Mouse (Mus musculus): ENCODE data around the gene Pus1. TPM values are rescaled to one million over a fixed set of nuclear protein-coding genes. Genes with fewer than 3 reads are reported as not detected.

Gene Pus1
- total and polyA plus RNA-seq, 3 experiments = 16.2 to 21.3 (median 19.1) TPM

DNA sequence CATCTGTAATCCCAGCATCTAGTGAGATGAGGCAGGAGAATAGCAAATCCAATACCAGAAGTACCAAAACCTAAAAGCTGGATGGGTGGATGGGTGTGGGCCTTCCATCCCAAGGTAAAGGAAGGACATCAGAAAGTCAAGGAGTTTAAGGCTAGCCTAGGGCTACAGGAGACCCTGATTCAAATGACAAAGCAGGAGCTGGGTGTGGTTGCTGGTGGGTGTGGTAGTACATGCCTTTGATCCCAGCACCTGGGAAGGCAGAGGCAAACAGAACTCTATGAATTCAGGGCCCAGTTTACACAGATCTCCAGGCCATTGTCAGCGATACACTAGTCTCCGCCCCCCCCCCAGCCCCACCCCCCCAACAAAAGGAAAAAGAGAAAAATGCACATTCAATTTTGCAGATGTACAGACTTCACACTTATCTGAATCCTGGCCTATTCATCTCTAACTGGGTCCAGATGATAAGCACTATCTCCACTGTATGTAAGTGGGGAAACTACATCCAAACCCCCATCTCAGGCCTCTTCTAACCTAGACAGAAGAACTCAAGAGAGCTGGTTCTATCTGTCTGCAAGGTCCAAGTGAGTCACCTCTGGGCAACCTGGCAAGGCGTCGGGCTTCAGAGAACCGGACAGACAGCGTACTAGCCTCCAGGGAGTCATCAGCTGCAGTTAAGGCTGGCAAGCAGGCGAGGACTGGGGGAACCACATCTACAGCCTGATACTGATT is 23.7 kb upstream of the Pus1 start:
- peaks cover 27% of the 10 kb centered on the region for H3K4me1 ChIP-seq (ENCODE audit: control insufficient read depth, insufficient read depth, low read length)
- H3K36me3 ChIP-seq (ENCODE audit: control insufficient read depth, insufficient read depth, low read length) = peaks cover 5% of the 10 kb centered on the region
- H3K27ac ChIP-seq = no peak overlapping the region
- DNase-seq = no peak
- H3K79me2 ChIP-seq (replicated peaks; ENCODE audit: control insufficient read depth, insufficient read depth, low read length) = peaks cover 8% of the 10 kb centered on the region
- H3K27me3 ChIP-seq (ENCODE audit: control insufficient read depth, insufficient read depth, low read length) = no peaks in the 10 kb centered on the region
- H3K4me3 ChIP-seq = no peak overlapping the region
- intact Hi-C loops (cut with DNase I) = no loop called here
- no peak overlapping the region for H3K9ac ChIP-seq (ENCODE audit: low read depth, low read length)
- 51% methylated on average over 7 of the region's 7 CpGs for WGBS
- TF ChIP-seq CTCF (IDR thresholded peaks at IDR 0.05) (no peak), EP300 (IDR thresholded peaks at IDR 0.05; ENCODE audit: insufficient read depth, low read depth, low read length) (no peak), POLR2A (IDR thresholded peaks at IDR 0.05; ENCODE audit: insufficient read depth, low read depth, low read length) (no peak)

DNA sequence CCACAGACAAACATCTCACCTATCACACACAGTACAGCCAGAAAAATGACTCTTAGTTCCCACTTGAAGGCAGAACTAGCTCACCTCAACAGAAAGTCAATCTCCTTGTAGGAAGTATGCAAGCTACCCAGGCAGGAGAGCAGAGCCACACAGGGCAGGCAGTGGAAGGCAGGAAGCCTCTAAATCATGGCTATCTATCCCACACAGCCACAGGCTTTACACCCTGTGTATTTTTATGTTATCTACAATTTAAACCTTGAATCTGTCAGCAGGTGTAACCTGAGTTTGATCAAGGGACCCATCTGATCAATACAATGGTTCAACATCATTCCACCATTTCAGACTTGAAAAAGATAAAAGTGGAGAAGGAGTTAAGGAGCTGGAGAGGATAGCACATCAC is 22.4 kb upstream of the Pus1 start:
- intact Hi-C loops (cut with DNase I) = no loop called here
- no peaks in the 10 kb centered on the region for H3K27me3 ChIP-seq (ENCODE audit: control insufficient read depth, insufficient read depth, low read length)
- DNase-seq = no peak
- peaks cover 5% of the 10 kb centered on the region for H3K36me3 ChIP-seq (ENCODE audit: control insufficient read depth, insufficient read depth, low read length)
- TF ChIP-seq POLR2A (IDR thresholded peaks at IDR 0.05; ENCODE audit: insufficient read depth, low read depth, low read length) = no peak
- no peak for TF ChIP-seq EP300 (IDR thresholded peaks at IDR 0.05; ENCODE audit: insufficient read depth, low read depth, low read length)
- no peak for TF ChIP-seq CTCF (IDR thresholded peaks at IDR 0.05)
- no peak overlapping the region for H3K4me3 ChIP-seq
- no peak overlapping the region for H3K9ac ChIP-seq (ENCODE audit: low read depth, low read length)
- H3K4me1 ChIP-seq (ENCODE audit: control insufficient read depth, insufficient read depth, low read length) = peaks cover 29% of the 10 kb centered on the region
- peaks cover 8% of the 10 kb centered on the region for H3K79me2 ChIP-seq (replicated peaks; ENCODE audit: control insufficient read depth, insufficient read depth, low read length)
- no peak overlapping the region for H3K27ac ChIP-seq

DNA sequence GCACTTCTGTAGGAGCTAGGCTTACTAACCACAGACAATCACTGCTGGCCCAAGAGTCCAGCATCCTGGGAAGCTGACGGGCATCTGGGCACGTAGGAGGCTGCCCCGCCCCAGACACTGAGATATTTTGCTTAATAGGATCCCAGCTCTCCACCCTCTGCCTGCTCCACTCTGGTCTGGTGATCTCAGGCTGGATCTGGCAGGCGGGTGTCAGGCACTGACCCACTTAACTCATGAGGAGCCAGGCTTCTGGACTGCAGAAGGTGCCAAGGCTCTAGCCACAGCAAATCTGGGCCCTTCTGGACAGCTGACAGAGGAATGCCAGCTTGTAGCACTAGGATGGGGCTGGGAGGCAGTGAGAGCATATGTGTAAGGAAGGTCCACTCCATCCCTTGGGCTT is 21.7 kb upstream of the Pus1 start:
- DNase-seq = peak in 1 of 2 experiments; percentile 66
- intact Hi-C loops (cut with DNase I) = no loop called here
- Histone ChIP-seq H3K9ac (ENCODE audit: low read depth, low read length) (0 out of 2 replicates have a peak overlapping the region, but pooled peaks have one; percentile 10), H3K4me3 (no peak overlapping the region), H3K27ac (peak overlapping the region; percentile 1; the same call in 1 of the 2 replicates), H3K36me3 (ENCODE audit: control insufficient read depth, insufficient read depth, low read length) (peaks cover 5% of the 10 kb centered on the region), H3K27me3 (ENCODE audit: control insufficient read depth, insufficient read depth, low read length) (no peaks in the 10 kb centered on the region), H3K79me2 (replicated peaks; ENCODE audit: control insufficient read depth, insufficient read depth, low read length) (peaks cover 8% of the 10 kb centered on the region), H3K4me1 (ENCODE audit: control insufficient read depth, insufficient read depth, low read length) (peaks cover 26% of the 10 kb centered on the region)
- 51% methylated on average over 4 of the region's 4 CpGs for WGBS
- TF ChIP-seq POLR2A (IDR thresholded peaks at IDR 0.05; ENCODE audit: insufficient read depth, low read depth, low read length) (no peak), CTCF (IDR thresholded peaks at IDR 0.05) (no peak), EP300 (IDR thresholded peaks at IDR 0.05; ENCODE audit: insufficient read depth, low read depth, low read length) (no peak)

DNA sequence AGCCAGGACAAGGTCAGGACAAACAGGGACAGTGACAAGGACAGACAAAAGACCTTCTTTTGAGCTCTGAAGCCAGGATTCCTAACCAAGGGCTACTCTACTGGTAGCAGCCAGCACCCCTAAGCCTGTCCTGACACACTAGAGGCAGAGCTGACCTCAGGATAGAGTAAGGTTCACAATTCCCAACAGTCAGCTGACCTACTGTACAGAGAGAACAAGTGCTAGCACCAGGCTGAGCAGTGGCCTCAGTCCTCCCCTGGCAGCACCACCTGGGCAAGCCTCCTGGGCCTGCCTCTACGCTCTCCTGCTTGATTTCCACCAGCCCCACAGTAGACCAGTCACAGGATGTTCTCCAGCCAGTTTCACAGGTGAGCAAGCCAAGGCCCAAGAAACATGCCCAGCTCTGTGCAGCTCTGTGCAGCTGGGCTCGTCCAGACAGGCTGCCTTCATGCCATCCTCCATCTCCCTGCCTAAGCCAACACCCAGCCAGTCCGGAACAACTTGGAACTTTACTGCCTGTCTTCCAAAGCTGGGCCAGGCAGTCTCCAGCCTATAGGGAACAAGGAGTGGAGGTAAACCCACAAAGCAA is 20.7 kb upstream of the Pus1 start:
- H3K79me2 ChIP-seq (replicated peaks; ENCODE audit: control insufficient read depth, insufficient read depth, low read length) = peaks cover 6% of the 10 kb centered on the region
- TF ChIP-seq CTCF (IDR thresholded peaks at IDR 0.05) (no peak), EP300 (IDR thresholded peaks at IDR 0.05; ENCODE audit: insufficient read depth, low read depth, low read length) (no peak), POLR2A (IDR thresholded peaks at IDR 0.05; ENCODE audit: insufficient read depth, low read depth, low read length) (no peak)
- no peak overlapping the region for H3K9ac ChIP-seq (ENCODE audit: low read depth, low read length)
- peaks cover 22% of the 10 kb centered on the region for H3K4me1 ChIP-seq (ENCODE audit: control insufficient read depth, insufficient read depth, low read length)
- no peaks in the 10 kb centered on the region; the same call in 1 of the 2 replicates for H3K36me3 ChIP-seq (ENCODE audit: control insufficient read depth, insufficient read depth, low read length)
- WGBS = 67% methylated on average over 3 of the region's 3 CpGs
- no peak for DNase-seq
- H3K27ac ChIP-seq = peak overlapping the region; percentile 28
- no peaks in the 10 kb centered on the region for H3K27me3 ChIP-seq (ENCODE audit: control insufficient read depth, insufficient read depth, low read length)
- no peak overlapping the region for H3K4me3 ChIP-seq
- intact Hi-C loops (cut with DNase I) = no loop called here

DNA sequence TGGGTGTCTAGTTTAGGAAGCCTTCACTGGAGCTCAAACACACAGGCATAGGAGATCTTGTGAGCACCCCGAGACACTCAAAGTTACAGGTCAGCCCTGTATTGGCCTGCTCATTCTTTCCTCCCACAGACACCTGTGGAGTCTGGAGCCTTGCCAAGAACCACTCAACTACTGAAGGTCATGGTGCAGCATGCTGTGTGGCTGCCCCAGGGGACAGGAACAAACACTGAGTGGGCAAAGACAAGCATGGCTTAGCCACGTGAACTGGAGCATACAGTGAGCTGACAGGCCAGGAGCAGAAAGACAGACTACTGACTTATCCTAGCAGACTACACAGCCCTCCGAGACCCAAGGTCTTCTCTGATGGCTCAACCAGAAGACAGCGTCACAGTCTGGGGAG is 17.2 kb upstream of the Pus1 start:
- H3K27ac ChIP-seq = no peak overlapping the region; the same call in 1 of the 2 replicates
- no peak overlapping the region for H3K4me3 ChIP-seq
- peaks cover 3% of the 10 kb centered on the region for H3K79me2 ChIP-seq (replicated peaks; ENCODE audit: control insufficient read depth, insufficient read depth, low read length)
- H3K27me3 ChIP-seq (ENCODE audit: control insufficient read depth, insufficient read depth, low read length) = no peaks in the 10 kb centered on the region
- H3K9ac ChIP-seq (ENCODE audit: low read depth, low read length) = no peak overlapping the region
- no peak for TF ChIP-seq CTCF (IDR thresholded peaks at IDR 0.05)
- 0 out of 2 replicates have a peak, but pooled peaks have one; percentile 37 for TF ChIP-seq EP300 (IDR thresholded peaks at IDR 0.05; ENCODE audit: insufficient read depth, low read depth, low read length)
- no peak for TF ChIP-seq POLR2A (IDR thresholded peaks at IDR 0.05; ENCODE audit: insufficient read depth, low read depth, low read length)
- H3K36me3 ChIP-seq (ENCODE audit: control insufficient read depth, insufficient read depth, low read length) = no peaks in the 10 kb centered on the region; the same call in 1 of the 2 replicates
- intact Hi-C loops (cut with DNase I) = no loop called here
- H3K4me1 ChIP-seq (ENCODE audit: control insufficient read depth, insufficient read depth, low read length) = peaks cover 19% of the 10 kb centered on the region
- WGBS = 35% methylated on average over 4 of the region's 4 CpGs
- no peak for DNase-seq

DNA sequence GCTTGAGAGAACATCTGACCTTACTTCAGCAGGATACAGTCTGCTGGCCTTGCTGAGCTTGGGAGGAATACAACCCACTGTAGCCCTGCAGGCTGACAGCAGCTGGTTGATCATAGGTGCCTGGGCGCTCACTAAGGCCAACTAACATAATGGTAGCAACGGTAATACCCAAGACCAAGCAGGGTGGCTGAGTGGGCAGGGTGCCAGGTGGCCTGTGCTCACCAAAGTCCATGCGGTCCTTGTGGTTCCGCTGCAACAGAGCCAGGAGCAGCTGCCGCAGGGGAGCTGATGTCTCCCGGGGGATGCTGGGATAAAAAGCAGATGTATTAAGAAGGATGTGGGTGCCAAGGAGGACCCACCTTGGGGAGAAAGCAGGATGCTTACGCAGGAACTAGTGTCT is 13.9 kb upstream of the Pus1 start:
- H3K79me2 ChIP-seq (replicated peaks; ENCODE audit: control insufficient read depth, insufficient read depth, low read length) = no peaks in the 10 kb centered on the region
- H3K27me3 ChIP-seq (ENCODE audit: control insufficient read depth, insufficient read depth, low read length) = no peaks in the 10 kb centered on the region
- 82% methylated on average over 7 of the region's 7 CpGs for WGBS
- TF ChIP-seq POLR2A (IDR thresholded peaks at IDR 0.05; ENCODE audit: insufficient read depth, low read depth, low read length) = no peak
- no peak for TF ChIP-seq EP300 (IDR thresholded peaks at IDR 0.05; ENCODE audit: insufficient read depth, low read depth, low read length)
- TF ChIP-seq CTCF (IDR thresholded peaks at IDR 0.05) = no peak
- H3K9ac ChIP-seq (ENCODE audit: low read depth, low read length) = no peak overlapping the region
- no peak overlapping the region for H3K4me3 ChIP-seq
- no peak for DNase-seq
- H3K4me1 ChIP-seq (ENCODE audit: control insufficient read depth, insufficient read depth, low read length) = peaks cover 7% of the 10 kb centered on the region; the same call in 1 of the 2 replicates
- no peaks in the 10 kb centered on the region for H3K36me3 ChIP-seq (ENCODE audit: control insufficient read depth, insufficient read depth, low read length)
- no peak overlapping the region for H3K27ac ChIP-seq
- intact Hi-C loops (cut with DNase I) = no loop called here

All from heart, adult 2 months (tissue).